ENCODE assay signal across 1 mouse cellular context in genomic region chr11:99123977-99124634, GRCm38 (mm10).
TF ChIP-seq lines count a peak whose summit lies in the region.

No protein-coding gene starts in this region.

TF ChIP-seq in MEL, 35 proteins besides CTCF, POLR2A, EP300 and RAD21 (continued from another document):
- TF ChIP-seq MYB (IDR thresholded peaks at IDR 0.05; ENCODE audit: low read depth, low read length) = no peak
- TF ChIP-seq POLR2AphosphoS2 (IDR thresholded peaks at IDR 0.05; ENCODE audit: low read length) = no peak
- no peak for TF ChIP-seq KAT2A (conservative IDR thresholded peaks at IDR 0.05; ENCODE audit: low read depth, low read length)
- no peak for TF ChIP-seq POLR2AphosphoS5 (IDR thresholded peaks at IDR 0.05; ENCODE audit: borderline replicate concordance, low read depth, low read length)
- TF ChIP-seq GABPA (IDR thresholded peaks at IDR 0.05; ENCODE audit: low read depth, low read length) = no peak
- peak; percentile 65 for TF ChIP-seq NRF1 (IDR thresholded peaks at IDR 0.05; ENCODE audit: insufficient read depth, low read depth, low read length, poor library complexity, severe bottlenecking)
- TF ChIP-seq ZKSCAN1 (IDR thresholded peaks at IDR 0.05; ENCODE audit: low read depth, low read length) = no peak
- TF ChIP-seq BHLHE40 (IDR thresholded peaks at IDR 0.05; ENCODE audit: borderline replicate concordance, low read depth, low read length) = no peak
- no peak for TF ChIP-seq ELF1 (IDR thresholded peaks at IDR 0.05; ENCODE audit: low read depth, low read length)
- no peak for TF ChIP-seq MXI1 (IDR thresholded peaks at IDR 0.05; ENCODE audit: low read depth, low read length)
- peak; percentile 88 for TF ChIP-seq SMC3 (IDR thresholded peaks at IDR 0.05; ENCODE audit: low read depth, low read length)
- TF ChIP-seq HCFC1 (IDR thresholded peaks at IDR 0.05; ENCODE audit: low read depth, low read length) = no peak
- no peak for TF ChIP-seq TAL1 (IDR thresholded peaks at IDR 0.05; ENCODE audit: low read length)
